Mouse (Mus musculus) lung, postnatal 10 days (tissue): ENCODE data around the gene Dnaja4.

Experiments
- DNase-seq: peaks from one replicate; pipeline ENCODE4 v3.0.0; 2021

Dnaja4 gene

GRCm38 (mm10) chr9:54700174-54700475 is 1.5 kb downstream of the Dnaja4 start:
- no peak for DNase-seq

DNA sequence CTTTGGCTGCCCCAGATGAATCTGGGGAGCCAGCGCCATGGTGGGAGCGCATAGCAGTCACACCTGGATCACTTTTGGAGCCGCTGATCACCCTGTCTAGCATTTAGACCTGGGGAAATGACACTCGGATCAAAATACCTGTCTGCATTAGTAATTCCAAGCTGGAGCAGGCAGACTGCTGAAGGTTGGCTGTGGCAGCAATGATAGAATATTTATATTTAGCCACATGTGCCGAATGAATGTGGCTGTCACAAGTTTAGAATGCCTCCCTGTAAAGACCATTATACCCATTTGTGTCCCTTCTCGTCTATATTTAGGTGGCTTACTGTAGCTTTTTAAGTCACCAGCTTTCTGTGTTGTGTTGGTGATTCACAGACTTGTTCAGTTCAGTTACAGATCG is 2.1 kb downstream of the Dnaja4 start:
- no peak for DNase-seq

DNA sequence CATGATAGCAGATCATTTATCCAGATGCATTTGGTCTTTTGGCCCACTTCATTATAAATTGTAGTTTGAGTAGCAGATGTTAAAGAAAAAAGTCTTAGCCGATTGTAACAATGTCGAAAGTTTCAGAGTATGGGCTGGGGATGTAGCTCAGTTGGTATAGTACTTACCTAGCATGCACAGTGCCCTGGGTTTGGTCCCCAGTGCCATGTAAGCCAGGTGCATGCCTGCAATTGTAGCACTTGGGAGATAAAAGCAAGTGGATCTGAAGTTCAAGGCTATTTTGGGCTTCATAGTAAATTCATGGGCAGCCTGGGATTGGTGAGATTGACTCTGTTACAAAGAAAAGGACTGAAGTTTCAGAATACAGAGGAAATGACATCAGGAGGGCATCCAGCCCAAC is 3.9 kb downstream of the Dnaja4 start:
- DNase-seq = no peak

DNA sequence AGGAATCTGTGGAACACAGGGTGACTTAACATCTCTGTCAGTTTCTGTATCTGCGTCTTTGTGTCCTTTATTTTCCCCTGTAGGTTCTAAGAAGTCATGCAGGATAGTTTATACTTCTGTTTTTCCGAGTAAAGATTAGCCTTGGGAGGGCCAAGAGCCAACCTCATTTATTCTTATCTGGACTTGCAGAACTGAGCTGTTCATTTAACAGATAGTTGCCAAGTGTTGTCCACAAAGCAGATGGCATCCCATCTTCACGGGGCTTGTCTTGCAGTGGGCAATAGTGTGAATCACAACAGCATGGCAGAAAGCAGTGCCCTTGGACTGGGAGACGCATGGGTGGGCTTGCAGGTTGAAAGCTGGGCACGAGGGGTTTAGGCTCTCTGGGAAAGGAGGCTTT is 5.7 kb downstream of the Dnaja4 start:
- DNase-seq = no peak

- DNase-seq = no peak
Measured at GRCm38 (mm10) chr9:54705561-54705960, 6.9 kb downstream of the Dnaja4 start.

DNA sequence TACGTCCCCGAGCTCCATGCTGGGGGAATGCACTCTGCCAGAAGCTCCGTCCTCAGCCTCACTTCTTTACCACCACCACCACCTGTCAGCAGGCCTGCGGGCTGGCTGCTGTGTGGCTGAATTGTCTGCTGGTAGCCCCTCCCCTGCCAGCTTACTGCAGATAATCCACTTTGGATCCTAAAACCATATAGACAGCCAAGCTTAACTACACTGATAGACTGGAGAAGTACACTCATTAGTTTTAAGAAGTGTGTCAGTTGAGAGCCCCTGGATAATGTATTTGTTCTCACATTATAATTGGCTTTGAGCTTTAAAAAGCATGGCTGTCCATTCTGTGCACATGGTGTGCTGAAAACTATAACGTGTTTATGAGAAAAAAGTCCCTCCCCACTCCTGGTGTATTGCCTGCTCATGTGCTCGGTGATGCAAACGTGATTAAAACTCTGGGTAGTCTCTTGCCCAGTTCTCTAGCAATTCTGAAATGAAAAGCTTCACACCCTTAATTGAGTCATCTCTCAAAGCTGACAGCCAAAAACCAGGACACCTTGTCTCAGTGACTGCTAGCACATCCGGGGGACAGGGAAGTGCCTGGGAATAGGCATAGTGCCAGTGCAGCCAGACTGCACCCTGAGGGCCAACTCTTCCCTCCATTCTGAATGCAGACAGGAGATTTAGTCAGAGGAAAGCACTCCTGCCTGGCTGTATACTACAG is 8.8 kb downstream of the Dnaja4 start:
- no peak for DNase-seq

DNA sequence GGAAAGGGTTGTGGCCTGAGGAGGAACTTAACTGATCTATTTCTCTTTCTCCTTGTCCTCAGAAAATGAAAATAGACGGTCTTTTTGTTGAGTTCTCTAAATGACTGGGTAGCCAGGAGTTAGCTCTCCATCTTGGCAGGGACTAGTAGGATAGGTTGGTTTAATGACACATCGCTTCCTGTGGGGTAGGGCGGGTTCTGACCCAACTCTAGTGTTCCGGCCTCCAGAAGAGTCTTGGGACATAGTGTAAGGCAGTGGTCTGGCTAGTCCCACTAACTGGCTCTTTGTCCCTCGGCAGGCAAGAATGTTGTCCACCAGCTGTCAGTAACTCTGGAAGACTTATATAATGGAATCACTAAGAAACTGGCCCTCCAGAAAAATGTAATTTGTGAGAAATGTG is 9.4 kb downstream of the Dnaja4 start:
- DNase-seq = no peak

DNA sequence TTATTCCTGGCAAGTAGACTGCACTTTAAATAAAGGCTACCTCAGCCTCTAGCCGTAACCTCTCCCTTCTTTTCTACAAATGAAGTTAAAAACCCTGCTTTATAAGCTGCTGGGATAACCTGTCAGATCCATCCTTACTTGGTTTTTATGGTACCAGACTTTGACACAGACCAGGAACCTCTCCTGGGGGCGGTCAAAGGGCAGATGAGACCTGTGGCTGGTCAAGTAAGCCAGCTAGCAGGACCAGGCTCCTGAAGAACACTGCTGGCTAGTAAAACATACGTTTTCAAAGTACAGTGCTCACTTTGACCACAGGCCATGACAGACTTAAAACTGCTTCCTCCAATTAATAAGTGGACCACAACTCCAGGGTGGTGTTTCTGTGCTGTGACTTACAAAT is 17.1 kb downstream of the Dnaja4 start:
- DNase-seq = no peak

- peak; percentile 38 for DNase-seq
Measured at GRCm38 (mm10) chr9:54717527-54717926, 18.9 kb downstream of the Dnaja4 start.

GRCm38 (mm10) chr9:54722156-54722555 is 23.5 kb downstream of the Dnaja4 start:
- DNase-seq = no peak

DNA sequence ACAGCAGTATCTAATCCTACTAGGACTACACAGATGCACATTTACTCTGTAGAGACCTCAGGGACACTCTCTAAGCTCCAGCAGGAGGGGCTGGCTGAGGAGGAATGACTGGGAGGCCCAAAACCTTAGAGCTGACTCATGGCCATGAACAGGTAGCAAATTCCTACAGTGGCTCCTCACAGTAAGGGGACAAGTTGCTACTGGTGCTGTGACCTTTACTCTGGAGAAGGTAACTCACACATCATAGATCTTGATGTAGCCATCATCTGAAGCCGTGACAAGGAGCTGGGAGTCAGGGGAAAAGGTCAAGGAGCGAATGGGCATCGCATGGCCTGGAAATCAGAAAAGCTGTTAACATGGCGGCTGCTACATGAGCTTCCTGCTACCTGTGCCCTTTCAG is 23.9 kb downstream of the Dnaja4 start:
- DNase-seq = no peak

DNA sequence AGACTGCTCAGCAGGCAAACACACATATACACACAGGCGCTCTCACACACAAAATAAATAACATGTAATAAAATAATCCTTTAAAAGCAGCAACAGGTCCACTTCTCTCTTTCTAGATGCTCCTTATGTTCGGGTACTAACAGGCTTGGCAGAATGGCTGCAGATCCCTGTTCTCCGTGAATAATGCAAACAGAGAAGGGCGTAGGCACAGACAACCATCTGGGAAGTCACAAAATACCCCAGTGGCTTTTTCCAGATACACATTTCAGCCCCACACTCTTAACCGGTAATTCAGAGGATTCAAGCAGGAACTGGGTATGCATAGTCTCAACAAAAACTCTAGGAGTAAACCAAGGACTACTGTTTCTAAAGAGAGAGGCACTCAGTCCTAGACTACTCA is 27.6 kb downstream of the Dnaja4 start:
- DNase-seq = no peak

GRCm38 (mm10) chr9:54732122-54732521 is 33.4 kb downstream of the Dnaja4 start:
- peak; percentile 10 for DNase-seq

GRCm38 (mm10) chr9:54733921-54734638 is 35.4 kb downstream of the Dnaja4 start, which contains the start of gene Wdr61:
Gene Wdr61, minus strand, starts transcription at chr9:54734519.
- peak; percentile 99 for DNase-seq

GRCm38 (mm10) chr9:54734639-54735252 is 36.1 kb downstream of the Dnaja4 start:
- DNase-seq = no peak

- peak; percentile 57 for DNase-seq
Measured at GRCm38 (mm10) chr9:54736284-54736701, 37.6 kb downstream of the Dnaja4 start.

DNA sequence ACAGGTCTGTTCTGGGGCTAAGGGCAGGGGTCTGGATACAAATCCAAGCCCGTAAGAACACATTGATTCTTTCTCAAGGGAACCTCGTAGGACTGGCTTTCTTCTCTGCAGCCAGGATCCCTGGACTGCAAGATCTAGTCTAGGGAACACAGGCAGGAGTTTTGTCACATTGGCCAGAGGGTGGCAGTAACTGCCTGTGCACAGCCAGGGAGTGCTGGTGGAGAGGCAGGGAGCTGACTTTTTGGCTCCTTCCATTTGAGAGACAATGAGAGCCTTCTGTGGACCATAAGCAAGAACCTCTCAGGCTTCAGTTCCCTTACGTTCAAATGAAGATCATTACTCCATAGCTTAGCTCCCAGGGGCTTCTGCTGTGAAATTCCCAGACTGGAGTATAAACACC is 39.7 kb downstream of the Dnaja4 start:
- peak; percentile 74 for DNase-seq

- no peak for DNase-seq
Measured at GRCm38 (mm10) chr9:54743891-54744290, 45.2 kb downstream of the Dnaja4 start.

- DNase-seq = no peak
Measured at GRCm38 (mm10) chr9:54745740-54746370, 47.2 kb downstream of the Dnaja4 start.

DNA sequence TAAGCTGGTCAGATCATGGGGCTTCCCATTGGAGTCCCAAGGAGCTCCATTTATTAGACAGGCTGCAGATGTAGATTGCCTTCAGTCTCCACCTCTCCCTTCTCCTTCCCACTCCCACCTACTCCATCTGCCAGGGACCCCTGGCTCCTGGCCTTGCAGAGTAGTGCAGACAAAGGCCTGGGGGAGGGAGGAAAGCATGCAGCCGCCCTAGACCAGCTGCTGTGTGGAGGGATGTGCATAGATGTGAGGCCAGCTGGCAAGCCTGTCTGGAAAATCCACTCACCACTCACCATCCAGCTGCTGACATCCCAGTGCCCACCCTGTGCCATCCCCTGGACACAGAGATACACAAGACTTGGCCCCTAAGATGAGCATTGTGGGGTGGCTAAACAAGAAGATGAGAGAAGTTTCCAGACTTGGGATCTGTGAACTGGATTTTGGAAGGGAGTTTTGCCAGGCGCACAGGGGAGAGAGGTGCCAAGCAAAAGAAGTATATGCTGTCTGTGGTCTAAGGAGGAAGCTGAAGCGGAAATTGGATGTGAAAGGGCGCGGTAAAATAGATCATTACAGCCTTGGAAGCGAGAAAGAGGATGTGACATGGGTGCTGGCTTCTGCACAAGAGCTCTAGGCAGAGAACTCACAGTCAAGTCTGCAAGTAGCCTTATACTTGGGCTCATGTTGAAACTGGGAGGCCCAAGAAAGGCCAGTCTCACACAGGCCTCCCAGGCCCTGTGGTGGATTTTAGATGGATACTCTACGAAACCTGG is 51.7 kb downstream of the Dnaja4 start:
- DNase-seq = peak; percentile 19

- DNase-seq = no peak
Measured at GRCm38 (mm10) chr9:54751684-54752083, 53.0 kb downstream of the Dnaja4 start.

DNA sequence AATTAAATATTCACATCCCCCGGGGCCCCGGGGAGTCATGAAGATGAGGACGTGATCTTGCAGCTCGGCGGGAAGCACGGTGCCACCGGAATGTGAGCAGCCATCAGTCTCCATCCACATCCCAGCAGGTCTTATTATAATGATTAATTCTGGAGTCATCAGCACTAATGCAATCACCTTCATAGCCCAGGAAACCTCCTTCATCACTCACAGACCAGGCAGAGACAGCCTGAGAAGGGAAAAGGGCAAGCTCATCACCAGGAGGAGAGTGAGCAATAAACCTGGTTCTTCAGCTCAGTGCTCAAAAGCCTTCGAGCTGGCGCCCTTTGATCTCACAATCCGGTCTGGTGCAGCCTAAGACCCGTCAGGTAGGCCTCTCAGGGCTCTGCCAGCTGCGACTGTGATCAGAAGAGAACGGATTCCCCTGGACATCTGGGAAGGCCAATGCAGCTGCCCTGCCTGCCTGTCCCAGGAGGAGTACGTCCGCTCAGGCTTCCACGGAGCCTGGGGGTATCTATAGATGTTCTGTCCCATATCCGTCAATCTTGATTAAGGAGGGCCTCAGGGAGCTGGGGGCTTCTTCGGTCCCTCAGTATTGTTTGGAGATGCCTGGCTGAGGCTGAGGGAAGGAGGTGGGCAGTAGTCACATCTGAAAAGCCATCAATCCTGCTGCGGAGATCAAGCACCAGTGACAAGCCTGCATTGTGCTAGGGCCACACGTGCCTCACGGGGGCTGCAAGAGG is 53.7 kb downstream of the Dnaja4 start:
- DNase-seq = no peak
